8 mouse cellular contexts compared by ENCODE assay signal in genomic region chr13:81691606-81692005, GRCm38 (mm10). TPM values are rescaled to one million over a fixed set of nuclear protein-coding genes. Genes with fewer than 3 reads are reported as not detected.
DNase-seq lines count a peak whose midpoint lies in the region; ATAC-seq and TF ChIP-seq lines count a peak whose summit lies in the region.

No protein-coding gene starts in this region.

- no peak overlapping the region for H3K4me3 ChIP-seq in intestine, embryonic 16.5 days (ENCODE audit: low read length)
- H3K4me3 ChIP-seq in intestine, embryonic 15.5 days (replicated peaks), result no peak overlapping the region
- H3K4me3 ChIP-seq in ES-E14 (ENCODE audit: insufficient read depth in 1 of 2, low read depth in 1 of 2, low read length in 2 of 2, poor library complexity in 1 of 2, severe bottlenecking in 1 of 2), result no peak overlapping the region
- H3K4me3 ChIP-seq in kidney, postnatal 0 days (replicated peaks; ENCODE audit: low read depth, low read length), result no peak overlapping the region
- no peak overlapping the region for H3K4me3 ChIP-seq in neural tube, embryonic 13.5 days

- TF ChIP-seq CTCF in kidney, postnatal 0 days (IDR thresholded peaks at IDR 0.05; ENCODE audit: low read depth), result no peak

- DNase-seq in ES-E14 (ENCODE audit: low read depth, low spot score), result no peak
- no peak for DNase-seq in kidney, postnatal 0 days (ENCODE audit: low spot score)
- no peak for DNase-seq in thymus, postnatal 10 days (ENCODE audit: low spot score in 2 of 2)

- H3K36me3 ChIP-seq in intestine, embryonic 16.5 days (ENCODE audit: control insufficient read depth, insufficient read depth, low read length), result no peaks in the 10 kb centered on the region
- H3K36me3 ChIP-seq in intestine, embryonic 15.5 days, result no peaks in the 10 kb centered on the region
- H3K36me3 ChIP-seq in ES-E14 (ENCODE audit: control insufficient read depth, insufficient read depth, low read length, poor library complexity, severe bottlenecking), result peaks cover 2% of the 10 kb centered on the region
- no peaks in the 10 kb centered on the region for H3K36me3 ChIP-seq in kidney, postnatal 0 days (ENCODE audit: insufficient read depth, low read length)
- H3K36me3 ChIP-seq in neural tube, embryonic 13.5 days, result no peaks in the 10 kb centered on the region

- H3K27me3 ChIP-seq in intestine, embryonic 16.5 days (replicated peaks; ENCODE audit: control insufficient read depth, insufficient read depth, low read length), result no peaks in the 10 kb centered on the region
- H3K27me3 ChIP-seq in intestine, embryonic 15.5 days (replicated peaks), result no peaks in the 10 kb centered on the region
- H3K27me3 ChIP-seq in kidney, postnatal 0 days (ENCODE audit: insufficient read depth, low read length), result no peaks in the 10 kb centered on the region
- H3K27me3 ChIP-seq in neural tube, embryonic 13.5 days, result no peaks in the 10 kb centered on the region

- in situ Hi-C loops in ES-E14 (cut with MboI; ENCODE audit: low sequenced_read_pairs in 2 of 2, unreplicated experiment in 2 of 2), result no loop called here

- 0 out of 2 replicates have a peak, but pooled peaks have one; percentile 38 for ATAC-seq in intestine, embryonic 16.5 days
- no peak; the same call in 1 of the 2 replicates for ATAC-seq in intestine, embryonic 15.5 days
- peak; percentile 88 for ATAC-seq in erythroid progenitor cell, adult 5-6 weeks (replicated peaks; ENCODE audit: low FRiP score, poor library complexity, severe bottlenecking)
- ATAC-seq in kidney, postnatal 0 days (replicated peaks; ENCODE audit: low FRiP score, low read depth), result peak; percentile 69
- ATAC-seq in neural tube, embryonic 13.5 days (ENCODE audit: low read depth), result peak; percentile 71
- ATAC-seq in monocyte, adult 5-6 weeks (replicated peaks; ENCODE audit: insufficient number of reproducible peaks, low FRiP score, low TSS enrichment, poor library complexity, severe bottlenecking), result no peak; the same call in 1 of the 2 replicates

- no peak overlapping the region for H3K27ac ChIP-seq in intestine, embryonic 16.5 days (ENCODE audit: low read length)
- H3K27ac ChIP-seq in intestine, embryonic 15.5 days, result no peak overlapping the region
- H3K27ac ChIP-seq in ES-E14 (ENCODE audit: insufficient read depth, low read depth, low read length, poor library complexity, severe bottlenecking), result peak overlapping the region; percentile 44; the same call in 1 of the 2 replicates
- no peak overlapping the region for H3K27ac ChIP-seq in kidney, postnatal 0 days
- no peak overlapping the region for H3K27ac ChIP-seq in neural tube, embryonic 13.5 days (replicated peaks)

- H3K9ac ChIP-seq in intestine, embryonic 16.5 days (ENCODE audit: low read depth, low read length), result no peak overlapping the region
- H3K9ac ChIP-seq in intestine, embryonic 15.5 days, result no peak overlapping the region
- peak overlapping the region; percentile 59 for H3K9ac ChIP-seq in ES-E14 (ENCODE audit: insufficient read depth, low read depth, low read length, poor library complexity, severe bottlenecking)
- no peak overlapping the region for H3K9ac ChIP-seq in kidney, postnatal 0 days (ENCODE audit: low read depth, low read length)
- H3K9ac ChIP-seq in neural tube, embryonic 13.5 days, result no peak overlapping the region

- no peaks in the 10 kb centered on the region for H3K4me1 ChIP-seq in intestine, embryonic 16.5 days (ENCODE audit: control insufficient read depth, insufficient read depth, low read length)
- H3K4me1 ChIP-seq in intestine, embryonic 15.5 days (replicated peaks), result no peaks in the 10 kb centered on the region
- peaks cover 2 to 6% of the 10 kb centered on the region in 2 experiments for H3K4me1 ChIP-seq in ES-E14 (ENCODE audit: control insufficient read depth in 2 of 2, insufficient read depth in 2 of 2, low read length in 2 of 2, poor library complexity in 1 of 2)
- no peaks in the 10 kb centered on the region for H3K4me1 ChIP-seq in kidney, postnatal 0 days (replicated peaks; ENCODE audit: insufficient read depth, low read length)
- no peaks in the 10 kb centered on the region for H3K4me1 ChIP-seq in neural tube, embryonic 13.5 days (replicated peaks)

- WGBS in intestine, embryonic 16.5 days, result 71% methylated on average over 9 of the region's 9 CpGs
- 69% methylated on average over 9 of the region's 9 CpGs for WGBS in intestine, embryonic 15.5 days
- 61% methylated on average over 9 of the region's 9 CpGs for WGBS in kidney, postnatal 0 days
- 53% methylated on average over 9 of the region's 9 CpGs for WGBS in neural tube, embryonic 13.5 days

- no peaks in the 10 kb centered on the region for H3K9me3 ChIP-seq in intestine, embryonic 16.5 days (ENCODE audit: control insufficient read depth, low read length)
- H3K9me3 ChIP-seq in intestine, embryonic 15.5 days, result no peaks in the 10 kb centered on the region
- H3K9me3 ChIP-seq in ES-E14 (ENCODE audit: control insufficient read depth, insufficient read depth, low read depth, low read length), result no peaks in the 10 kb centered on the region
- no peaks in the 10 kb centered on the region for H3K9me3 ChIP-seq in kidney, postnatal 0 days (replicated peaks; ENCODE audit: low read length)
- no peaks in the 10 kb centered on the region for H3K9me3 ChIP-seq in neural tube, embryonic 13.5 days

- H3K4me2 ChIP-seq in intestine, embryonic 16.5 days (ENCODE audit: low read depth, low read length), result no peak overlapping the region
- no peak overlapping the region for H3K4me2 ChIP-seq in intestine, embryonic 15.5 days (replicated peaks)
- no peak overlapping the region for H3K4me2 ChIP-seq in kidney, postnatal 0 days (ENCODE audit: low read length)
- no peak overlapping the region for H3K4me2 ChIP-seq in neural tube, embryonic 13.5 days

TF ChIP-seq in ES-E14, 5 proteins besides CTCF, POLR2A, EP300 and RAD21:
- peak; percentile 97 for TF ChIP-seq MAFK (IDR thresholded peaks at IDR 0.05; ENCODE audit: insufficient read depth, low read depth, low read length)
- no peak for TF ChIP-seq ZC3H11A (IDR thresholded peaks at IDR 0.05; ENCODE audit: borderline replicate concordance, low read depth, low read length)

RNA-seq across cellular contexts. Expression of gene Polr3g, which starts 19.2 kb away (rescaled TPM):
- polyA plus RNA-seq in intestine, embryonic 16.5 days (2015; fragmentation: Nextera tagmentation; extraction: Ambion mirVana), result 11.9 and 15.2 TPM in 2 replicates
- polyA plus RNA-seq in intestine, embryonic 15.5 days (2015; fragmentation: Nextera tagmentation; extraction: Ambion mirVana), result 16.7 and 17.2 TPM in 2 replicates
- 38.2 and 45.2 TPM in 2 replicates for total RNA-seq in ES-E14 (2012; rRNA removed)
- 3.4 and 10.8 TPM in 2 replicates for total RNA-seq in erythroid progenitor cell, adult 5-6 weeks (2015; ENCODE audit: low replicate concordance)
- 1.4 and 1.9 TPM in 2 replicates for total RNA-seq in erythroid progenitor cell, adult 5-6 weeks (2017; ENCODE audit: low replicate concordance)
- 7.8 and 8.1 TPM in 2 replicates for polyA plus RNA-seq in kidney, postnatal 0 days (2015; fragmentation: Nextera tagmentation; extraction: Ambion mirVana)
- polyA plus RNA-seq in neural tube, embryonic 13.5 days (2015; fragmentation: Nextera tagmentation; extraction: Ambion mirVana), result 5.9 and 6.7 TPM in 2 replicates
- 3.7 to 20.3 TPM (median 12.0 TPM) in 3 replicates for total RNA-seq in monocyte, adult 5-6 weeks (2017)

RNA-seq across cellular contexts. Expression of gene Mblac2, which starts 19.5 kb away (rescaled TPM):
- 8.8 and 8.9 TPM in 2 replicates for polyA plus RNA-seq in intestine, embryonic 16.5 days (2015; fragmentation: Nextera tagmentation; extraction: Ambion mirVana)
- polyA plus RNA-seq in intestine, embryonic 15.5 days (2015; fragmentation: Nextera tagmentation; extraction: Ambion mirVana), result 8.4 and 9.2 TPM in 2 replicates
- 1.3 and 2.0 TPM in 2 replicates for total RNA-seq in ES-E14 (2012; rRNA removed)
- total RNA-seq in erythroid progenitor cell, adult 5-6 weeks (2015; ENCODE audit: low replicate concordance), result 2.1 TPM in 1 of 2 replicates, not detected in the other
- total RNA-seq in erythroid progenitor cell, adult 5-6 weeks (2017; ENCODE audit: low replicate concordance), result not detected in 2 replicates
- polyA plus RNA-seq in kidney, postnatal 0 days (2015; fragmentation: Nextera tagmentation; extraction: Ambion mirVana), result 8.7 and 9.7 TPM in 2 replicates
- polyA plus RNA-seq in neural tube, embryonic 13.5 days (2015; fragmentation: Nextera tagmentation; extraction: Ambion mirVana), result 34.5 and 34.8 TPM in 2 replicates
- total RNA-seq in monocyte, adult 5-6 weeks (2017), result 1.6 to 4.1 TPM (median 2.7 TPM) in 3 replicates

RNA-seq across cellular contexts. Expression of gene Lysmd3, which starts 34.1 kb away (rescaled TPM):
- polyA plus RNA-seq in intestine, embryonic 16.5 days (2015; fragmentation: Nextera tagmentation; extraction: Ambion mirVana), result 23.7 and 24.7 TPM in 2 replicates
- 24.4 and 25.2 TPM in 2 replicates for polyA plus RNA-seq in intestine, embryonic 15.5 days (2015; fragmentation: Nextera tagmentation; extraction: Ambion mirVana)
- 19.7 and 21.2 TPM in 2 replicates for total RNA-seq in ES-E14 (2012; rRNA removed)
- total RNA-seq in erythroid progenitor cell, adult 5-6 weeks (2015; ENCODE audit: low replicate concordance), result 28.1 and 59.9 TPM in 2 replicates
- total RNA-seq in erythroid progenitor cell, adult 5-6 weeks (2017; ENCODE audit: low replicate concordance), result 42.2 and 44.3 TPM in 2 replicates
- polyA plus RNA-seq in kidney, postnatal 0 days (2015; fragmentation: Nextera tagmentation; extraction: Ambion mirVana), result 22.4 and 22.5 TPM in 2 replicates
- 18.6 and 22.2 TPM in 2 replicates for polyA plus RNA-seq in neural tube, embryonic 13.5 days (2015; fragmentation: Nextera tagmentation; extraction: Ambion mirVana)
- total RNA-seq in monocyte, adult 5-6 weeks (2017), result 52.9 to 67.6 TPM (median 55.5 TPM) in 3 replicates

RNA-seq across cellular contexts. Expression of gene Adgrv1, which starts 58.7 kb away (rescaled TPM):
- 0.56 and 0.73 TPM in 2 replicates for polyA plus RNA-seq in intestine, embryonic 16.5 days (2015; fragmentation: Nextera tagmentation; extraction: Ambion mirVana)
- 0.82 and 0.83 TPM in 2 replicates for polyA plus RNA-seq in intestine, embryonic 15.5 days (2015; fragmentation: Nextera tagmentation; extraction: Ambion mirVana)
- total RNA-seq in ES-E14 (2012; rRNA removed), result 22.0 TPM in 2 replicates
- total RNA-seq in erythroid progenitor cell, adult 5-6 weeks (2015; ENCODE audit: low replicate concordance), result not detected in 2 replicates
- total RNA-seq in erythroid progenitor cell, adult 5-6 weeks (2017; ENCODE audit: low replicate concordance), result not detected in 2 replicates
- polyA plus RNA-seq in kidney, postnatal 0 days (2015; fragmentation: Nextera tagmentation; extraction: Ambion mirVana), result 2.7 and 3.2 TPM in 2 replicates
- polyA plus RNA-seq in neural tube, embryonic 13.5 days (2015; fragmentation: Nextera tagmentation; extraction: Ambion mirVana), result 16.6 and 20.4 TPM in 2 replicates
- 0.38 to 0.97 TPM in 2 of 3 replicates, not detected in the other for total RNA-seq in monocyte, adult 5-6 weeks (2017)

Comparison
In these comparisons a context has a peak if more than half of its experiments do, and no peak if none do; other contexts are left out.
1. ATAC-seq: peak in intestine, embryonic 16.5 days (single experiment), erythroid progenitor cell, adult 5-6 weeks (single experiment), kidney, postnatal 0 days (single experiment) and neural tube, embryonic 13.5 days (single experiment); none in intestine, embryonic 15.5 days (single experiment) and monocyte, adult 5-6 weeks (single experiment).